Mouse (Mus musculus): ENCODE data around the gene Znrf4. TPM values are rescaled to one million over a fixed set of nuclear protein-coding genes. Genes with fewer than 3 reads are reported as not detected.

Gene Znrf4
- not detected for total RNA-seq (2021)
- long read RNA-seq, result 0 reads

GRCm38 (mm10) chr17:56512310-56512709 is at the start of gene Znrf4:
Gene Znrf4 (minus strand): TSS chr17:56512431.
- DNase-seq (ENCODE audit: low spot score in 2 of 2), result no peak

- no peak for DNase-seq (ENCODE audit: low spot score in 2 of 2)
Observed at GRCm38 (mm10) chr17:56561866-56562265, 49.6 kb upstream of the Znrf4 start.

- no peak for DNase-seq (ENCODE audit: low spot score in 2 of 2)
Observed at GRCm38 (mm10) chr17:56560131-56560530, 47.9 kb upstream of the Znrf4 start.

GRCm38 (mm10) chr17:56559386-56559785 is 47.2 kb upstream of the Znrf4 start:
- DNase-seq (ENCODE audit: low spot score in 2 of 2), result no peak

GRCm38 (mm10) chr17:56558448-56558847 is 46.2 kb upstream of the Znrf4 start:
- peak; percentile 49 to 78 for DNase-seq (ENCODE audit: low spot score in 2 of 2)

GRCm38 (mm10) chr17:56554122-56554551 is 41.9 kb upstream of the Znrf4 start, which contains the start of gene Gm20219:
Gene Gm20219 (minus strand): TSS chr17:56554387.
- no peak for DNase-seq (ENCODE audit: low spot score in 2 of 2)

GRCm38 (mm10) chr17:56552781-56553363 is 40.6 kb upstream of the Znrf4 start:
- DNase-seq (ENCODE audit: low spot score in 2 of 2), result peak; percentile 74 to 88

GRCm38 (mm10) chr17:56551841-56552581 is 39.8 kb upstream of the Znrf4 start:
- no peak for DNase-seq (ENCODE audit: low spot score in 2 of 2)

GRCm38 (mm10) chr17:56550784-56551475 is 38.7 kb upstream of the Znrf4 start:
- DNase-seq (ENCODE audit: low spot score in 2 of 2), result no peak

GRCm38 (mm10) chr17:56548605-56549105 is 36.4 kb upstream of the Znrf4 start:
- DNase-seq (ENCODE audit: low spot score in 2 of 2), result no peak

GRCm38 (mm10) chr17:56547846-56548604 is 35.8 kb upstream of the Znrf4 start:
- peak in 1 of 2 experiments; percentile 4 for DNase-seq (ENCODE audit: low spot score in 2 of 2)

GRCm38 (mm10) chr17:56547116-56547845 is 35.0 kb upstream of the Znrf4 start:
- DNase-seq (ENCODE audit: low spot score in 2 of 2), result peak in 1 of 2 experiments; percentile 8

GRCm38 (mm10) chr17:56546576-56546975 is 34.3 kb upstream of the Znrf4 start:
- DNase-seq (ENCODE audit: low spot score in 2 of 2), result peak in 1 of 2 experiments; percentile 0

GRCm38 (mm10) chr17:56545945-56546344 is 33.7 kb upstream of the Znrf4 start:
- DNase-seq (ENCODE audit: low spot score in 2 of 2), result no peak

- DNase-seq (ENCODE audit: low spot score in 2 of 2), result no peak
Observed at GRCm38 (mm10) chr17:56544699-56545387, 32.6 kb upstream of the Znrf4 start.

- DNase-seq (ENCODE audit: low spot score in 2 of 2), result peak in 1 of 2 experiments; percentile 0
Observed at GRCm38 (mm10) chr17:56543684-56544224, 31.5 kb upstream of the Znrf4 start.

- DNase-seq (ENCODE audit: low spot score in 2 of 2), result no peak
Observed at GRCm38 (mm10) chr17:56542736-56543135, 30.5 kb upstream of the Znrf4 start.

- no peak for DNase-seq (ENCODE audit: low spot score in 2 of 2)
Observed at GRCm38 (mm10) chr17:56540562-56540975, 28.3 kb upstream of the Znrf4 start.

GRCm38 (mm10) chr17:56537912-56538311 is 25.7 kb upstream of the Znrf4 start:
- no peak for DNase-seq (ENCODE audit: low spot score in 2 of 2)

Measured in layer of hippocampus, adult 18-20 months (tissue).